Mouse (Mus musculus) urinary bladder, adult 2 months (tissue): Measurements from ENCODE around the gene Zfp989. TPM values are rescaled to one million over a fixed set of nuclear protein-coding genes. Genes with fewer than 3 reads are reported as not detected.
"Not testable (repeated sequence)": the region's sequence is repeated elsewhere in the genome, so short reads cannot be mapped to it uniquely, and the experiment has no call there.

Experiments used
- DNase-seq: peaks from one replicate; pipeline ENCODE4 v3.0.0; 2022; ENCODE audit warnings: low spot score
- polyA plus RNA-seq: library from polyadenylated mRNA; depleted of rRNA; stranded (reverse); fragments of >200 nt; gene quantifications from 2 replicates; pipeline ENCODE4 v1.2.3, GENCODE M21; 2012; rRNA removed

Zfp989 gene
- not detected in 2 replicates for polyA plus RNA-seq

- DNase-seq = not testable (repeated sequence)
Observed at GRCm38 (mm10) chr4:146971757-146972156, at the start of gene Zfp989. Gene Zfp989 (plus strand): TSS chr4:146971976.

- no peak for DNase-seq
Observed at GRCm38 (mm10) chr4:146932311-146933082, 39.3 kb upstream of the Zfp989 start.

- not testable (repeated sequence) for DNase-seq
Observed at GRCm38 (mm10) chr4:146941691-146942090, 30.1 kb upstream of the Zfp989 start.

GRCm38 (mm10) chr4:146976581-146976980 lies 4.8 kb downstream of the Zfp989 start:
- not testable (repeated sequence) for DNase-seq

GRCm38 (mm10) chr4:147018400-147018799 lies 46.6 kb downstream of the Zfp989 start:
- DNase-seq = not testable (repeated sequence)

- DNase-seq = not testable (repeated sequence)
Observed at GRCm38 (mm10) chr4:147021550-147021949, 49.8 kb downstream of the Zfp989 start, which contains the start of gene Rex2. Gene Rex2 (plus strand): TSS chr4:147021850.

GRCm38 (mm10) chr4:147026374-147026773 lies 54.6 kb downstream of the Zfp989 start:
- DNase-seq = not testable (repeated sequence)

- not testable (repeated sequence) for DNase-seq
Observed at GRCm38 (mm10) chr4:147031308-147032036, 59.7 kb downstream of the Zfp989 start.

Other genes with a start within 250 kb of the Zfp989 start
- not detected in 2 replicates for gene Gm21411, start 62.4 kb upstream of the Zfp989 start, polyA plus RNA-seq
- gene Rex2, start 49.9 kb downstream of the Zfp989 start, polyA plus RNA-seq = 0.07 TPM in 1 of 2 replicates, not detected in the other
- 7.6 and 10.3 TPM in 2 replicates for gene Zfp991, start 160.1 kb downstream of the Zfp989 start, polyA plus RNA-seq